Mouse (Mus musculus) heart, adult 2 months (tissue): ENCODE results near the gene Mybpc2.

Experiments
- CTCF ChIP-seq: fragments of 200-600 bp; IDR thresholded peaks from 2 replicates; pipeline ENCODE4 v1.8.1; 2022; ENCODE audit warnings: antibody characterized with exemption, mild to moderate bottlenecking, moderate library complexity
- EP300 ChIP-seq: fragments of 200-500 bp; IDR thresholded peaks from 2 replicates; pipeline ENCODE4 v1.6.1; 2011; ENCODE audit warnings: low read depth, low read length, control low read depth; ENCODE audit not compliant: insufficient read depth
- POLR2A ChIP-seq: fragments of 200-500 bp; IDR thresholded peaks from 2 replicates; pipeline ENCODE4 v1.6.1; 2011; ENCODE audit warnings: mild to moderate bottlenecking, low read depth, low read length, control low read depth; ENCODE audit not compliant: insufficient read depth

- TF ChIP-seq CTCF (no peak), POLR2A (no peak), EP300 (no peak)
These were observed 8.7 kb upstream of the Mybpc2 start for GRCm38 (mm10) chr7:44532918-44533745.
